Mouse (Mus musculus): Measurements from ENCODE around the gene Cmpk1. TPM values are rescaled to one million over a fixed set of nuclear protein-coding genes. Genes with fewer than 3 reads are reported as not detected.
"Not testable (repeated sequence)": the region's sequence is repeated elsewhere in the genome, so short reads cannot be mapped to it uniquely, and the experiment has no call there.

Gene Cmpk1
- polyA plus RNA-seq, 1 experiment from 2014 or later = 87.4 TPM

- H3K4me2 ChIP-seq (ENCODE audit: low read depth, severe bottlenecking) = no peak overlapping the region
- no peak overlapping the region for H3K4me3 ChIP-seq (ENCODE audit: low read depth, low read length)
- WGBS = 90% methylated on average over 3 of the region's 3 CpGs
- no peaks in the 10 kb centered on the region for H3K27me3 ChIP-seq (ENCODE audit: control insufficient read depth, insufficient read depth, low read length)
- ATAC-seq (ENCODE audit: insufficient number of reproducible peaks, low FRiP score, low TSS enrichment, low read depth) = no peak
- no peak overlapping the region for H3K27ac ChIP-seq (replicated peaks; ENCODE audit: low read depth, low read length)
- no peak overlapping the region for H3K9ac ChIP-seq (ENCODE audit: low read length)
- H3K4me1 ChIP-seq (ENCODE audit: control insufficient read depth, insufficient read depth, low read length) = no peaks in the 10 kb centered on the region
- H3K36me3 ChIP-seq (ENCODE audit: control insufficient read depth, insufficient read depth, low read length) = no peaks in the 10 kb centered on the region
- DNase-seq (ENCODE audit: low spot score) = no peak
- H3K9me3 ChIP-seq (ENCODE audit: control insufficient read depth, low read length) = no peaks in the 10 kb centered on the region
Measured at GRCm38 (mm10) chr4:114994218-114994617, 7.2 kb upstream of the Cmpk1 start.

GRCm38 (mm10) chr4:114986211-114986590 lies 840 bp downstream of the Cmpk1 start:
- H3K9me3 ChIP-seq (ENCODE audit: control insufficient read depth, low read length) = no peaks in the 10 kb centered on the region
- peak overlapping the region; percentile 97 for H3K27ac ChIP-seq (replicated peaks; ENCODE audit: low read depth, low read length)
- H3K4me1 ChIP-seq (ENCODE audit: control insufficient read depth, insufficient read depth, low read length) = no peaks in the 10 kb centered on the region
- 2% methylated on average over 8 of the region's 8 CpGs for WGBS
- no peaks in the 10 kb centered on the region for H3K27me3 ChIP-seq (ENCODE audit: control insufficient read depth, insufficient read depth, low read length)
- peak overlapping the region; percentile 90 for H3K9ac ChIP-seq (ENCODE audit: low read length)
- H3K4me2 ChIP-seq (ENCODE audit: low read depth, severe bottlenecking) = peak overlapping the region; percentile 47
- no peaks in the 10 kb centered on the region for H3K36me3 ChIP-seq (ENCODE audit: control insufficient read depth, insufficient read depth, low read length)
- ATAC-seq (ENCODE audit: insufficient number of reproducible peaks, low FRiP score, low TSS enrichment, low read depth) (peak; percentile 69), DNase-seq (ENCODE audit: low spot score) (no peak)
- peak overlapping the region; percentile 90 for H3K4me3 ChIP-seq (ENCODE audit: low read depth, low read length)

GRCm38 (mm10) chr4:114983020-114983419 lies 4.0 kb downstream of the Cmpk1 start:
- no peak for DNase-seq (ENCODE audit: low spot score)
- ATAC-seq (ENCODE audit: insufficient number of reproducible peaks, low FRiP score, low TSS enrichment, low read depth) = no peak
- Histone ChIP-seq H3K4me3 (ENCODE audit: low read depth, low read length) (no peak overlapping the region), H3K4me2 (ENCODE audit: low read depth, severe bottlenecking) (no peak overlapping the region), H3K36me3 (ENCODE audit: control insufficient read depth, insufficient read depth, low read length) (no peaks in the 10 kb centered on the region), H3K27me3 (ENCODE audit: control insufficient read depth, insufficient read depth, low read length) (no peaks in the 10 kb centered on the region), H3K4me1 (ENCODE audit: control insufficient read depth, insufficient read depth, low read length) (no peaks in the 10 kb centered on the region), H3K9me3 (ENCODE audit: control insufficient read depth, low read length) (no peaks in the 10 kb centered on the region), H3K27ac (replicated peaks; ENCODE audit: low read depth, low read length) (no peak overlapping the region), H3K9ac (ENCODE audit: low read length) (no peak overlapping the region)
- WGBS = 87% methylated on average over 1 of the region's 1 CpGs

GRCm38 (mm10) chr4:114982619-114983018 lies 4.4 kb downstream of the Cmpk1 start:
- H3K9ac ChIP-seq (ENCODE audit: low read length) = no peak overlapping the region
- no peak overlapping the region for H3K27ac ChIP-seq (replicated peaks; ENCODE audit: low read depth, low read length)
- no peaks in the 10 kb centered on the region for H3K4me1 ChIP-seq (ENCODE audit: control insufficient read depth, insufficient read depth, low read length)
- H3K27me3 ChIP-seq (ENCODE audit: control insufficient read depth, insufficient read depth, low read length) = no peaks in the 10 kb centered on the region
- ATAC-seq (ENCODE audit: insufficient number of reproducible peaks, low FRiP score, low TSS enrichment, low read depth) (no peak), DNase-seq (ENCODE audit: low spot score) (no peak)
- WGBS = 88% methylated on average over 1 of the region's 1 CpGs
- H3K4me2 ChIP-seq (ENCODE audit: low read depth, severe bottlenecking) = no peak overlapping the region
- no peaks in the 10 kb centered on the region for H3K36me3 ChIP-seq (ENCODE audit: control insufficient read depth, insufficient read depth, low read length)
- no peak overlapping the region for H3K4me3 ChIP-seq (ENCODE audit: low read depth, low read length)
- H3K9me3 ChIP-seq (ENCODE audit: control insufficient read depth, low read length) = no peaks in the 10 kb centered on the region

- no peak for ATAC-seq (ENCODE audit: insufficient number of reproducible peaks, low FRiP score, low TSS enrichment, low read depth)
- no peak overlapping the region for H3K4me3 ChIP-seq (ENCODE audit: low read depth, low read length)
- no peaks in the 10 kb centered on the region for H3K36me3 ChIP-seq (ENCODE audit: control insufficient read depth, insufficient read depth, low read length)
- H3K9me3 ChIP-seq (ENCODE audit: control insufficient read depth, low read length) = no peaks in the 10 kb centered on the region
- no peak overlapping the region for H3K27ac ChIP-seq (replicated peaks; ENCODE audit: low read depth, low read length)
- no peak overlapping the region for H3K4me2 ChIP-seq (ENCODE audit: low read depth, severe bottlenecking)
- H3K4me1 ChIP-seq (ENCODE audit: control insufficient read depth, insufficient read depth, low read length) = no peaks in the 10 kb centered on the region
- no peaks in the 10 kb centered on the region for H3K27me3 ChIP-seq (ENCODE audit: control insufficient read depth, insufficient read depth, low read length)
- no peak for DNase-seq (ENCODE audit: low spot score)
- no peak overlapping the region for H3K9ac ChIP-seq (ENCODE audit: low read length)
- 90% methylated on average over 1 of the region's 1 CpGs for WGBS
Measured at GRCm38 (mm10) chr4:114973229-114973740, 13.8 kb downstream of the Cmpk1 start.

- Histone ChIP-seq H3K9me3 (ENCODE audit: control insufficient read depth, low read length) (no peaks in the 10 kb centered on the region), H3K27ac (replicated peaks; ENCODE audit: low read depth, low read length) (no peak overlapping the region), H3K27me3 (ENCODE audit: control insufficient read depth, insufficient read depth, low read length) (no peaks in the 10 kb centered on the region), H3K4me3 (ENCODE audit: low read depth, low read length) (no peak overlapping the region), H3K9ac (ENCODE audit: low read length) (no peak overlapping the region), H3K4me2 (ENCODE audit: low read depth, severe bottlenecking) (no peak overlapping the region), H3K36me3 (ENCODE audit: control insufficient read depth, insufficient read depth, low read length) (peaks cover 3% of the 10 kb centered on the region), H3K4me1 (ENCODE audit: control insufficient read depth, insufficient read depth, low read length) (no peaks in the 10 kb centered on the region)
- no peak for ATAC-seq (ENCODE audit: insufficient number of reproducible peaks, low FRiP score, low TSS enrichment, low read depth)
- 94% methylated on average over 5 of the region's 5 CpGs for WGBS
- DNase-seq (ENCODE audit: low spot score) = no peak
Measured at GRCm38 (mm10) chr4:114970736-114971135, 16.3 kb downstream of the Cmpk1 start.

GRCm38 (mm10) chr4:114960881-114961280 lies 26.2 kb downstream of the Cmpk1 start:
- H3K9ac ChIP-seq (ENCODE audit: low read length); H3K27ac ChIP-seq (replicated peaks; ENCODE audit: low read depth, low read length); H3K36me3 ChIP-seq (ENCODE audit: control insufficient read depth, insufficient read depth, low read length); H3K27me3 ChIP-seq (ENCODE audit: control insufficient read depth, insufficient read depth, low read length); H3K4me3 ChIP-seq (ENCODE audit: low read depth, low read length); H3K9me3 ChIP-seq (ENCODE audit: control insufficient read depth, low read length); H3K4me1 ChIP-seq (ENCODE audit: control insufficient read depth, insufficient read depth, low read length); DNase-seq (ENCODE audit: low spot score); H3K4me2 ChIP-seq (ENCODE audit: low read depth, severe bottlenecking); ATAC-seq (ENCODE audit: insufficient number of reproducible peaks, low FRiP score, low TSS enrichment, low read depth): not testable (repeated sequence)
- WGBS = 86% methylated on average over 2 of the region's 2 CpGs

GRCm38 (mm10) chr4:114959533-114959932 lies 27.5 kb downstream of the Cmpk1 start:
- H3K9ac ChIP-seq (ENCODE audit: low read length) = no peak overlapping the region
- H3K27me3 ChIP-seq (ENCODE audit: control insufficient read depth, insufficient read depth, low read length) = no peaks in the 10 kb centered on the region
- no peaks in the 10 kb centered on the region for H3K4me1 ChIP-seq (ENCODE audit: control insufficient read depth, insufficient read depth, low read length)
- WGBS = 93% methylated on average over 2 of the region's 2 CpGs
- ATAC-seq (ENCODE audit: insufficient number of reproducible peaks, low FRiP score, low TSS enrichment, low read depth) (no peak), DNase-seq (ENCODE audit: low spot score) (no peak)
- H3K9me3 ChIP-seq (ENCODE audit: control insufficient read depth, low read length) = no peaks in the 10 kb centered on the region
- no peak overlapping the region for H3K4me3 ChIP-seq (ENCODE audit: low read depth, low read length)
- H3K27ac ChIP-seq (replicated peaks; ENCODE audit: low read depth, low read length) = no peak overlapping the region
- no peak overlapping the region for H3K4me2 ChIP-seq (ENCODE audit: low read depth, severe bottlenecking)
- peaks cover 4% of the 10 kb centered on the region for H3K36me3 ChIP-seq (ENCODE audit: control insufficient read depth, insufficient read depth, low read length)

GRCm38 (mm10) chr4:114958786-114959185 lies 28.3 kb downstream of the Cmpk1 start:
- 98% methylated on average over 4 of the region's 4 CpGs for WGBS
- no peaks in the 10 kb centered on the region for H3K27me3 ChIP-seq (ENCODE audit: control insufficient read depth, insufficient read depth, low read length)
- no peak overlapping the region for H3K4me2 ChIP-seq (ENCODE audit: low read depth, severe bottlenecking)
- no peaks in the 10 kb centered on the region for H3K4me1 ChIP-seq (ENCODE audit: control insufficient read depth, insufficient read depth, low read length)
- H3K36me3 ChIP-seq (ENCODE audit: control insufficient read depth, insufficient read depth, low read length) = peaks cover 3% of the 10 kb centered on the region; the same call in 1 of the 2 replicates
- no peak overlapping the region for H3K9ac ChIP-seq (ENCODE audit: low read length)
- no peak overlapping the region for H3K4me3 ChIP-seq (ENCODE audit: low read depth, low read length)
- H3K27ac ChIP-seq (replicated peaks; ENCODE audit: low read depth, low read length) = no peak overlapping the region
- H3K9me3 ChIP-seq (ENCODE audit: control insufficient read depth, low read length) = no peaks in the 10 kb centered on the region
- DNase-seq (ENCODE audit: low spot score) (no peak), ATAC-seq (ENCODE audit: insufficient number of reproducible peaks, low FRiP score, low TSS enrichment, low read depth) (no peak)

Measured in limb, embryonic 11.5 days (tissue).